Mouse (Mus musculus) small intestine, adult 2 months (tissue): ENCODE measurements around the gene Ube4b. TPM values are rescaled to one million over a fixed set of nuclear protein-coding genes. Genes with fewer than 3 reads are reported as not detected.

ENCODE experiments used
- H3K27ac ChIP-seq: fragments of 200-500 bp; 2 replicates; pipeline ENCODE4 v1.5.1; 2012; ENCODE audit warnings: low read depth, low read length, control low read depth, inconsistent platforms; ENCODE audit not compliant: insufficient read depth
- H3K27me3 ChIP-seq: fragments of 200-500 bp; 2 replicates; pipeline ENCODE4 v1.6.1; 2012; ENCODE audit warnings: mild to moderate bottlenecking, moderate library complexity, low read length, inconsistent platforms; ENCODE audit not compliant: control insufficient read depth, insufficient read depth
- H3K36me3 ChIP-seq: fragments of 200-500 bp; 2 replicates; pipeline ENCODE4 v1.6.1; 2012; ENCODE audit warnings: mild to moderate bottlenecking, low read length, control low read depth, inconsistent platforms; ENCODE audit not compliant: control insufficient read depth, insufficient read depth
- H3K4me1 ChIP-seq: fragments of 200-500 bp; 2 replicates; pipeline ENCODE4 v1.6.1; 2012; ENCODE audit warnings: low read length, inconsistent platforms, mixed read lengths; ENCODE audit not compliant: control insufficient read depth, insufficient read depth, insufficient read length
- H3K4me3 ChIP-seq: fragments of 200-500 bp; 2 replicates; pipeline ENCODE4 v1.5.1; 2012; ENCODE audit warnings: low read depth, mild to moderate bottlenecking, control low read depth, inconsistent platforms, low read length, moderate library complexity
- CTCF ChIP-seq: fragments of 200-500 bp; IDR thresholded peaks from 2 replicates; pipeline ENCODE4 v1.5.1; 2012; ENCODE audit warnings: low read depth, mild to moderate bottlenecking, control low read depth, inconsistent platforms, low read length, moderate library complexity, mixed read lengths; ENCODE audit not compliant: insufficient replicate concordance, insufficient read length; ENCODE audit errors: extremely low read depth
- POLR2A ChIP-seq: fragments of 200-500 bp; IDR thresholded peaks from 2 replicates; pipeline ENCODE4 v1.6.1; 2012; ENCODE audit warnings: low read depth, mild to moderate bottlenecking, control low read depth, inconsistent platforms, low read length, moderate library complexity
- WGBS: fragments of 180-500 bp; shearing (Covaris S2); methylation state at CpG from one replicate; pipeline ENCODE4 v1.1.7; 2018; 5-methylcytosine and 5-hydroxymethylcytosine counted together
- polyA plus RNA-seq: library from polyadenylated mRNA; depleted of rRNA; stranded (reverse); fragments of >200 nt; gene quantifications from 2 replicates; pipeline ENCODE4 v1.2.3, GENCODE M21; 2012

Ube4b gene
- polyA plus RNA-seq, 1 experiment: 115 TPM

GRCm38 (mm10) chr4:149304466-149304865 is 122.1 kb downstream of the Ube4b start:
- WGBS: 74% methylated on average over 1 of the region's 1 CpGs
- Histone ChIP-seq H3K36me3 (no peaks in the 10 kb centered on the region), H3K27me3 (no peaks in the 10 kb centered on the region), H3K27ac (no peak overlapping the region), H3K4me1 (peaks cover 3% of the 10 kb centered on the region; the same call in 1 of the 2 replicates), H3K4me3 (no peak overlapping the region)
- no peak for TF ChIP-seq CTCF
- TF ChIP-seq POLR2A: no peak

- Histone ChIP-seq H3K27ac (no peak overlapping the region), H3K27me3 (no peaks in the 10 kb centered on the region), H3K4me1 (peaks cover 3% of the 10 kb centered on the region; the same call in 1 of the 2 replicates), H3K36me3 (no peaks in the 10 kb centered on the region), H3K4me3 (no peak overlapping the region)
- TF ChIP-seq CTCF (no peak), POLR2A (no peak)
- 64% methylated on average over 5 of the region's 5 CpGs for WGBS
Observed at GRCm38 (mm10) chr4:149303502-149303901, 123.0 kb downstream of the Ube4b start.

- no peaks in the 10 kb centered on the region for H3K27me3 ChIP-seq
- H3K4me1 ChIP-seq: peaks cover 3% of the 10 kb centered on the region; the same call in 1 of the 2 replicates
- 77% methylated on average over 5 of the region's 5 CpGs for WGBS
- no peak overlapping the region for H3K27ac ChIP-seq
- TF ChIP-seq POLR2A (no peak), CTCF (no peak)
- H3K36me3 ChIP-seq: no peaks in the 10 kb centered on the region
- H3K4me3 ChIP-seq: no peak overlapping the region
Observed at GRCm38 (mm10) chr4:149302751-149303150, 123.8 kb downstream of the Ube4b start.

GRCm38 (mm10) chr4:149302136-149302535 is 124.4 kb downstream of the Ube4b start:
- H3K4me3 ChIP-seq: no peak overlapping the region
- no peaks in the 10 kb centered on the region for H3K36me3 ChIP-seq
- H3K27me3 ChIP-seq: no peaks in the 10 kb centered on the region
- TF ChIP-seq CTCF (no peak), POLR2A (no peak)
- peaks cover 3% of the 10 kb centered on the region; the same call in 1 of the 2 replicates for H3K4me1 ChIP-seq
- no peak overlapping the region for H3K27ac ChIP-seq
- 72% methylated on average over 3 of the region's 3 CpGs for WGBS

- TF ChIP-seq CTCF (no peak), POLR2A (no peak)
- no peak overlapping the region for H3K4me3 ChIP-seq
- WGBS: 83% methylated on average over 2 of the region's 2 CpGs
- H3K27me3 ChIP-seq: no peaks in the 10 kb centered on the region
- H3K4me1 ChIP-seq: peaks cover 3% of the 10 kb centered on the region; the same call in 1 of the 2 replicates
- H3K27ac ChIP-seq: no peak overlapping the region
- no peaks in the 10 kb centered on the region for H3K36me3 ChIP-seq
Observed at GRCm38 (mm10) chr4:149296501-149296900, 130.0 kb downstream of the Ube4b start.

- TF ChIP-seq CTCF (no peak), POLR2A (no peak)
- WGBS: 64% methylated on average over 5 of the region's 5 CpGs
- Histone ChIP-seq H3K4me3 (no peak overlapping the region), H3K36me3 (peaks cover 22% of the 10 kb centered on the region), H3K27ac (no peak overlapping the region), H3K4me1 (peaks cover 3% of the 10 kb centered on the region; the same call in 1 of the 2 replicates), H3K27me3 (no peaks in the 10 kb centered on the region)
Observed at GRCm38 (mm10) chr4:149292984-149293383, 133.6 kb downstream of the Ube4b start.

- peaks cover 6% of the 10 kb centered on the region; the same call in 1 of the 2 replicates for H3K4me1 ChIP-seq
- 78% methylated on average over 9 of the region's 9 CpGs for WGBS
- H3K4me3 ChIP-seq: no peak overlapping the region
- H3K36me3 ChIP-seq: peaks cover 22% of the 10 kb centered on the region
- H3K27me3 ChIP-seq: no peaks in the 10 kb centered on the region
- H3K27ac ChIP-seq: no peak overlapping the region
- no peak for TF ChIP-seq CTCF
- TF ChIP-seq POLR2A: no peak
Observed at GRCm38 (mm10) chr4:149291061-149291460, 135.5 kb downstream of the Ube4b start.
